Mouse (Mus musculus) v-Abl transformed pro-B cells (cell line): ENCODE data around the gene Slc6a21.

Experiments
- in situ Hi-C, 2 experiments: fragments of 400-800 bp; cut with MboI; formaldehyde crosslinking; loops; one replicate each; pipeline ENCODE4 v1.15.1; 2025; ENCODE audit not compliant: unreplicated experiment in 2 of 2

The Slc6a21 gene

DNA sequence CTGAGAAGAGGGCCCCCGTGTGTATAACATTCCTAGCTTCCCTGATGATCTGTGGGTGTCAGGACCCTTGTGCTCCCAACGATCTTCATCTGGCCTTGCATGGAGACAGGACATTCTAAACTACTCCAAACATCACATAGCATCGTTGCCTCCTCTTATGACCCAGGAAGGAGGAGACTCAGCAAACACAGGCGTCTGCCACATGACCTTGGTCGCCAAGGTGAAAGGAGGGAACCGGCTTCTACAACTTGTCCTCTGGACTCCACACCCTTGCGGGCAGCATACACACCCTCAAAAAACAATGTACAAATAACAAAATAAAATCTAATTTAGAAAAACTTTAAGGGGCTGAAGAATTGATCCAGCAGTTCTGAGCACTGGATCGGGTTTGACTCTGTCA, 34.7 kb downstream of the Slc6a21 start:
- in situ Hi-C loops: loop anchor here in 1 of 2 experiments (25.0 kb wide), 1 partner anchor 250 kb away; the partner anchor contains the start of genes Bcat2 and Hsd17b14

DNA sequence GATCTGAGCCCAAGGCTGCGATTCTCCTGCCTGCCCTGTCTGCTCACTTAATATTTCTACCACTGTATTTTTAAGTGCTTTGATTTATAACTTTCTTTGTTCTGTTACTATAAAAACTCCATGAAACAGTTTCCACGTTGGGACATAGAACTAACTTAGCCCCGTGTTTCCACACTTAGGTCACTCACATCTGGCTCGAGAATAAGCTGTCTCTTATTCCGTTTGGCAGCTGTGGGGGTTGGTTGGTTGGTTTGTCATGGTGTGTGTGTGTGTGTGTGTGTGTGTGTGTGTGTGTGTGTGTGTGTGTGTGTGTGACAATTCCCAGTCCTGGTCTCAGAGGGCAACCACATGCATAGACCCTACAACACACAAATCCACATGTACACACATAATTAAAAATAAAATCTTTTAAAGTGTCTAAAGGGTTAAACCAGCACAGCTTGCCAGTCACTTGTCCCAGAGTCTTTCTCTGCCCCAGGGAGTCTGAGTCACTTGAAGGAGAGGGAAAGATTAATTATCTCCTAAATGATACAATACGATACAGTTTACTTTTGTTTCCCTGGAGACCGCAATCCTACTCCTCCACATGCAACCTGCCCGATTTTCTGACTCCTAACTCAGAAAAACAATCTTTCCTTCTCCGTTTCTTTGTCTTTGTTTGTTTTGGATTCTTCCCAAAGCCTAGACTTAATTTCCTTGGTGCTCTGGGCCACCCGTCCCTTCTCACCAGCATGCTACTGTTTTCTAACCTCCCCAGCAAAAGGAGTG, 35.6 kb downstream of the Slc6a21 start:
- in situ Hi-C loops: loop anchor here in 1 of 2 experiments (25.0 kb wide), 1 partner anchor 249 kb away; the partner anchor contains the start of genes Bcat2 and Hsd17b14

DNA sequence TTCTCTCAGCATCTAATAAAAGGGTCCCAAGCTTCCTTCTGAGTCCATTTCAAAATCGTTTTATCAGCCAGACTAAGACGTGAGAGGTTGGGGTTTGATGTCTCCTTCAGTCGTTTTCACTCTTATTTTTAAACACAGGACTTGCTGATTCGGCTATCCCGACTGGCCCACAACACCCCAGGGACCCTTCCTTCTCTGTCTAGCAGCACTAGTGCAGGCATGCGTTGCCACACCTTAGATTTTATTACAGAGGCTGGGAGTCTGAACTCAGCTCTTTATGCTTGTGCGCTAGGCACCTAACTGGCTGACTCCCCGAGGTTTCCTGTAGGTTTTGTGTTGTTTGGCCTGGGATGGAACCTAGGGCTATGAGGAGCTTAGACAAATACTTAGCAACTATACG, 36.2 kb downstream of the Slc6a21 start:
- in situ Hi-C loops: loop anchor here in 1 of 2 experiments (25.0 kb wide), 1 partner anchor 249 kb away; the partner anchor contains the start of genes Bcat2 and Hsd17b14

DNA sequence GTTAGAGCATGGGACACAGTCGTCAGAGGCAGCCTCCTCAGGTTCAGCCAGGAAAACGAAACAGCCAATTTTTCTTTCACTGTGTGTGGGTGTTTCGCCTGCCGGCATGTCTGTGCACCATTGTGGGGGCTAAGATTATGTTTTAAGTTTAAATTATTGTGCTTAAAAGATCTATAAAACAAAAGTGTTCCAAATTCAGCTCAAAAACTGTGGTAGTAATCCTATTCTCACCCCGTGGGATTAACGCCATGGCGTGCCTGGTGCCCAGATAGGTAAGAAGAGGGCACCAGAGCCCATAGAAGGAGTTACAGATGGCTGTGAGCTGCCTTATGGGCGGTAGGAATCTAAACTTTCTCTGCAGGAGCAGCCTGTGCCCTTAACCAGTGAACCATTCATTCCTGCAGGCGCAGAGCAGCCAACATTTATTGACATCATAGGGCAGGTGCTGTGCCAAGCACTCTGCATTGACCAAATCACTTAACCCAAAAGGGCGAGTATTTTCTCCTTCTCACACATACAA, 37.9 kb downstream of the Slc6a21 start:
- in situ Hi-C loops: loop anchor here in 1 of 2 experiments (25.0 kb wide), 1 partner anchor 247 kb away; the partner anchor contains the start of genes Bcat2 and Hsd17b14

DNA sequence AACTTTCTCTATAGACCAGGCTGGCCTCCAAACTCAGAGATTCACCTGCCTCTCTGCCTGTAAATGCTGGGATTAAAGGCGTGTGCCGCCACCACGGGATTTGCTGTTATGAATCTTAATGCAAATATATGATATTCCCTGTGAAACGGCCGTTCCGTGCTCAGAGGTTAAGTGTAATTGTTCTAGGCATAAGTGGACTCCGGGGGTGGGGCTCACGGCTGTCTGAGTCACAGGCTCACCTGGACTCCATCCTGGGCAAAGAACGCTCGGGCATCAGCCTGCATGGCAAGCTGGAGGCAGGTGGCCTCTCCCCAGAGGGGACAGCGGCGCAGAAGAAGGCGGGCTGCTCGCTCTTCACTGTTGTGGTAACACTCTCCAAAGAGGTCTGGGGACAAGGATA, 39.2 kb downstream of the Slc6a21 start:
- in situ Hi-C loops: loop anchor here in 1 of 2 experiments (25.0 kb wide), 1 partner anchor 246 kb away; the partner anchor contains the start of genes Bcat2 and Hsd17b14

DNA sequence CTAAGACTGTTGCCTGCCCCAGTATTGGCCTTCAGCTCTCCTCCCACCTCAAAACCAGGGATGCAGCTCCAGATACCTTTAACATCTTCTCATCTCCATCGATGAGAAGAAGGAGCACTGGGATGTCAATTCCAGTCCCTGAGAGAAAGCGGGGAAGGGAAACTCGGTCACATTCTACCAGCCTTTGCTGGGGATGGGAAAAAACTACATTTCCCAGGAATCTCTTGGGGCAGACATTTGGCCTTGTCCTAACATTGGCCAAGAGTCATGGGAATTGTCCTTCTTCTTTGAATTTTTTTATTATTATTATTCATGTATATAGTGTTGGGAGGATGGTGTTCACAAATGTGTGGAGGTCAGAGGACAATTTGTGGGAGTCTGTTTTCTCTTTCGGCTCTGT, 44.9 kb downstream of the Slc6a21 start:
- in situ Hi-C loops: loop anchor here in 1 of 2 experiments (25.0 kb wide), 1 partner anchor 240 kb away; the partner anchor contains the start of genes Bcat2 and Hsd17b14

DNA sequence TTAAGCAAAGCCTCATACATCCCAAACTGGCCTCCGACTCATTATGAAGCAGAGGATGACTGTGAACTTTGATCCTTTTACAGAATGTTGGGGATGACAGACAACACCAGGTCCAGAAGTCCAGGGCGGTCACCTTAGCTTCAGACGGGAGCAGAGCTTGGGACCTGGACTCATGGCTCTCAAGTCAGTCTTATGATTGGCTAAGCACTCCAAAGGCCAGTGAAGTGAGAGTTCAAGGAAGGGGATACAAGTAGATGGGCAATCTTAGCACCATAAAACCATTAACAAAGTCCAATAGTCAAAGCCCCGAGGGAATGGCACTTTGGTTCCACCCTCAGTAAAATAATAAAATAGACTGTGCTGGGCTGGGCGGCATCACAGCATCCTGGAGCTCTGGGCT, 45.8 kb downstream of the Slc6a21 start:
- in situ Hi-C loops: loop anchor here in 1 of 2 experiments (25.0 kb wide), 1 partner anchor 239 kb away; the partner anchor contains the start of genes Bcat2 and Hsd17b14

DNA sequence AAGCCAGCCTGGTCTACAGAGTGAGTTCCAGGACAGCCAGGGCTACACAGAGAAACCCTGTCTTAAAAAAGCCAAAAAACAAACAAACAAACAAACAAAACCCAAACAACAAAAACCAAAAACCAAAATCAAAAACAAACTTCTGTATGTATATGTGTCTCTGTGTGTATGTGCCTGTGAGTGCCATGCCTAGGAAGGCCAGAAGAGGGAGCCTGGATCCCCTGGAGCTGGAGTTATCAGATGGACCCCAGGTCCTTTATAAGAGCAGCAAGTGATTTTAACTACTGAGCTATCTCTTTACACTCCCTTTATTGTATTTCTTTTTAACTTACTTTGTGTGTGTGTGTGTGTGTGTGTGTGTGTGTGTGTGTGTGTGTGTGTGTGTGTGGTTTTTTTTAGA, 48.5 kb downstream of the Slc6a21 start:
- in situ Hi-C loops: no loop called here

DNA sequence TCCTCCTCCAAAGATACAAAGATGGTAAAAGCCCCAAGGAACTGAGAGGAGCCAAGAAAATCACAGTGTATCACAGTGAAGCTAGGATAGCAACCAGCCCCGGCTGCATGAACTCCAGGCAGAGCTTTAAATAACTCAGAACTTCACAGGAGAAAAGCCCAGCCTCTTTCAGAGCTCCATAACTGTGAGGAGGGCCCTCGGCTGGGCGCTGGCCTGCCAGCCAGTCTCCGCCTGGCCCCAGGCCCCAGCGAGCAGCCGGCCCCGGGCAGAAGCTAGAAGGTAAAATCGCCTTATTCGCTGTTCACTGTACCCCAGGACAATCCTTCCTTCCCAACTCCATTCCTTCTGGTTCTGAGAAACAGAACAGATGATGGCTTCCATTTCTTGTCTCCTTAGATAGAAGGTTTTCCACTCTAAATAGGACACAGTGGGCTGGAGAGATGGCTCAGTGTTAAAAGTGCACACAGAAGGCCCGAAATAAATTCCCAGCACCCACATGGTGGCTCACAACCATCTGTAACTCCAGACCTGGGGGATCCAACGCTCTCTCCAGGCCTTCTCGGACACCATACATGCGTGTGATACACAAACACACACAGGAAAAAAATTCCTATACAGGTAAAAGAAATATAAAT, 51.6 kb downstream of the Slc6a21 start:
- in situ Hi-C loops: no loop called here

DNA sequence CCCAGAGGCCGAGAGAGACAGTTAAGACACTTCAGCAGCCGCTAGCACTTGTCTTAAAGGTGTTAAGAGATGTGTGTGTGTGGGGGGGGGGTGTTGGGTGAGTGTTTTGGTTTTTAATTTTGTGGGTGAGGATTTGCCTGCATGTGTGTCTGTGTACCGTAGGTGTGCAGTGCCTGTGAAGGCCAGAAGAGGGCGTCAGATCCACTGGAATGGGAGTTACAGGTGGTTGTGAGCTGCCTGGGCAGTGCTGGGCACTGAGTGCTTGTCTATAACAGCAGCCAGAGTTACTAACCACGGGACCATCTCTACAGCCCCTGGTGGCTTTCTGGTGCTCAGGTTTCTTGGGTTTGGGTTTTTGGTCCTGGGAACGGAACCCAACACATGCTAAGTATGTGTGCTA, 54.2 kb downstream of the Slc6a21 start:
- in situ Hi-C loops: no loop called here

DNA sequence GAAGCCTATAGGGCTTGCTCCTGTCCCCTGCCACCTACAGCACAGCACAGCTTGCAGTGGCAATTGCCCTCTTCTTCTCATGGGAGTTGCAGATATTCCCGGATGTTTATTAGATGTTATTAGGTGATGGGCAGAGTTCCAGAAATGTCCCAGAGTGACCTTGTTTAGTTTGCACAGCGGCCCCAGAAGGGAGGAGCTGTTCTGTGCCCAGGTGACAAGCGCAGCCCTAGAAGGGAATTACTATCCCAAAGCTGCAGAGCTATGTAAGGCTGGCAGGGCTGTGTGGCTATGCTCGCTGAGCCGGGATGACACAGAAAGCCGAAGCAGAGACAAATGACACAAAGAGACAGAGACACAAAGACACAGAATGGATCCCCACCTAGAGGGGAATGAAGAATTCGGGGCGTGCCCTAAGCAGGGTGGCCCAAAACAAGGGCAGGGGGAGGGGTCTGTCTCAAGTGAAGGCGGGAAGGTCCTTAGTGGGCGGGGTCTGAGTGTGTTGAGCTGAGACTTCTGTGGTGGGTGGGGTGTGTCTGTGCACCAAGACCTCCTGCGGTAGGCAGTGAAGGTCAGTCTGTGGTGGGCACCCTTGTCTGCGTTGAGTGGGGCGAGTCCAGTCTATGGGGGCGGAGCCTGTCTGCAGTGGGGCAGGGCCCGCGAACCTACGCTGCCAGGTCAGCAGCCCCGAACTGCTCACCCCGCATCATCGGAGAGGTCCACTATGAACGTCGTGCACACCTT, 55.5 kb downstream of the Slc6a21 start:
- in situ Hi-C loops: no loop called here

DNA sequence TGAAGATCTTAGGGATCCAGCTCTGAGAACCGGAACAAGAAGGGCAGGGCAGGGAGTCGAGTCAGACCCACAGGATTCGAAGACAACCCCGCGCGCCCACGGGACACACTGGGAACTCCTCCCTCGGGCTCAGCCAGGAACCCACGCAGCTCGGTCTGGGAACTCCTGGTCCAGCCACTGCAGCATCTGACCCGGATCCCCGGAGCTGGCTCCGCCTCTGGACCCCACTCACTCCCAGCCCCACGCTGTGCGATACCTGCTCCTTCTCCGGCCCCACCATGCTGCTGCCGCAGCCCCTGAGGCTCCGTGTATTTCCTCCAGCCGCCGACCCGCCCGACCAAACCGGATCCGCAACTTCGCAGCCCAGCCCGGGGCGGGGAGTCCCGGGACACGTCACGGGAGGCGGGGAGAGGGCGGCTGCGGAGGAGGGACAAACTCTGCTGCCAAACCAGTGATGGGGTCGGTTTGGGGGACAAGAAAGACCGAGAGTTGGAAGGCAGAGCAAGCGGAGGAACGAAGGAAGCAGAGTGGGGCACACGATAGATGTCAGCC, 56.2 kb downstream of the Slc6a21 start, which contains the start of gene Trpm4:
TSS of gene Trpm4 (minus strand) at position 350 of the 552 bp plus-strand sequence.
- in situ Hi-C loops: no loop called here

DNA sequence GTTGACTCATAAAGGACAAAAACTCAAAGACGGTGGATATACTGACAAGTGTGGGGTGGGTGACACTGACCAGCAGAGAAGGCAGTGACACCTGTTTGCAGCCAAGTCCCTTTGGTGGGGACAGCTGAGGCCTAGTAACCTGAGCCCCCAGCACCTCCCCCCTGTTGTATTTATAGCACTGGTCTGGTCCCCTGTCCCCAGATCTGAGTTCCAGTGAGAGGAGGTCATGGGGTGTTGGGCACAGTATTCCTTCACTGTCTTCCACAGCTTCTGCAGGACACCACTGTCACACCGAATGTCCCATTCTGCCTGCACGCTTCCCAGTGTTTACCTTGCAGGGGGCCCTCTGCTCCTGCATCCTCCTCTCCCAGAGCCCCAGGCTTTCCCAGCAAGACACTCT, 57.3 kb downstream of the Slc6a21 start:
- in situ Hi-C loops: no loop called here

DNA sequence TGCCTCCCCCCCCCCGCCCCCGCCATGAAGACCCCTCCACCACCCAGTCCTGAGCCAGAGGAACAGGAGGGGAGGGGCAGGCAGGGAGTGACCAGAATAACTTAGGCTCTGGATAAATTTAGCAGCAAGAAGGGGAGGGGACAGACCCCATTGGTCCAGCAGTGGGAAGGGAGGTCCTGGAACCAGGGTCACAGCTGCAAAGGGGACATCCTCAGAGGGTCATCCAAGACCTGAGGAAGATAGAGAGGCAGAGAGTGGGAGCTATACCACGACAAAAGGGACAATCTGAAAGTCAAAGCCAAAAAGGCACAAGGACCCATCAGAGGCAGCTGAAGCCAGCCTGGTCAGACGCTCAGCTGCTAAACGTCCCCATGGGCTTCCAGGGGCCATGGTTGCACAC, 57.7 kb downstream of the Slc6a21 start, which contains the start of gene Hrc:
TSS of gene Hrc (plus strand) at position 235 of the 400 bp plus-strand sequence.
- in situ Hi-C loops: no loop called here

DNA sequence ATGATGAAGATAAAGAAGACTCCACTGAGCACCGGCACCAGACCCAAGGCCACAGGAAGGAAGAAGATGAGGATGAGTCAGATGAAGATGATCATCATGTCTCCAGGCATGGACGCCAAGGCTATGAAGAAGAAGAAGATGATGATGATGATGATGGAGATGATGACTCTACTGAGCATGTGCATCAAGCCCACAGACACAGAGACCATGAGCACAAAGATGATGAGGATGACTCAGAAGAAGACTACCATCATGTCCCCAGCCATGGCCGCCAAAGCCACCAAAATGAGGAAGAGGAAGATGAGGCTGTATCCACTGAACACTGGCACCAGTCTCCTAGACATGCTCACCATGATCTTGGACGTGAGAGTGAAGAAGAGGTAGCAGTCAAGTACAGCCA, 59.0 kb downstream of the Slc6a21 start:
- in situ Hi-C loops: no loop called here

DNA sequence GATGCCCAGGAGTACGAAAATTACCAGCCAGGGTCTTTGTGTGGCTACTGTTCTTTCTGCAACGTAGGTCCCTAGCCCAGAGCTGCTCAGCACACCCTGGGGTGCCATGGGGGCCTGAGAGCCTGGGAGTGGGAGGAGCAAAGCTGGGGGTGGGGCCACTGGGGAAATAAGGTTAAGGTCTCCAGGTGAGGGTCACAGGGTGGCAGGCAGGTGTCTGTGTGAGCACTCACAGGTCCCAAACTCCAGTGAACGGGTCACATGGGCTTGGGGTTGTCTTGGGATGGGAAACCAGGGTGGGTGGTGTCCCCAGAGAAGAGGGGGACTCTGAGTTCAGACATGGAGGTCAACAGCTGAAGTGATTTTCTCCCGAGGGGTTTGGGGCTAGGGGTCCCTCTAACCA, 60.2 kb downstream of the Slc6a21 start:
- in situ Hi-C loops: no loop called here

DNA sequence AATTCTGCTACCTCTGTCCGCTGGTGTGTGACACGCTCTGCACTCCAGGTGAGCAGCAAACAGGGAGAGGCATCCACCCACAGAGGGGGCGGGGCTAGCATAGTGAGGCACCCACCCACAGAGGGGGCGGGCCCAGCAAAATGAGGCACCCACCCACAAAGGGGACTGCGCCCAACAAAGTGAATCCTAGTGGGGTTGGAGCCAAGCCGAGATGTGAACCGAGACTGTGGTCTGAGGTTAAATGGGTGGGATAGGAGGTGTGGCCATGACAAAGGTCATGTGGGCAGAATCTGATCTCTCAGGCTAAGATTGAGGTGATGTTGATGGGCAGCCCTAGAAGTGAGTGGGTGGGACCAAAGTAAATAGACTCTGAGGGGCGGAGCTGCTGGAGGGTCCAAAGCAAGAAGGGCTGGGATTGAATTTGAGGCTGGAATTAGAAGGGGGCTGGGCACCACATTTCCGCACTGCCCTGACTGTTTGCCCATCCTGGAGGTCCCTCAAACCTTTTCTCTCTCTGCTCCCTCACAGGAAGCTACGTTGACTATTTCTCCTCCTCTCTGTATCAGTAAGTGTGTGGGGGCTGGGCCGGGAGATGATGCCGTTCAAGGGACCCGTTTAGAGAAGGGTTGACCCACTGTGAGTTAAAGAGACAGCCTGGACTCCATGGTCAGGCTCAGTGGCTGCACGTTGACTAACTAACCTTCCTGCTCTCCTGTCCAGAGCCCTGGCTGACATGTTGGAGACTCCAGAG, 61.0 kb downstream of the Slc6a21 start:
- in situ Hi-C loops: no loop called here
